Mouse (Mus musculus) midbrain, postnatal 0 days (tissue): ENCODE results near the gene Anks3. TPM values are rescaled to one million over a fixed set of nuclear protein-coding genes. Genes with fewer than 3 reads are reported as not detected.

Experiments used
- ATAC-seq: fragments of 200-750 bp; cut with Nextera tagmentation; 2 replicates; pipeline ENCODE4 v1.8.0; 2017; ENCODE audit warnings: moderate number of reproducible peaks, mild to moderate bottlenecking, moderate TSS enrichment, moderate library complexity; ENCODE audit not compliant: low FRiP score
- DNase-seq: peaks from one replicate; pipeline ENCODE4 v3.0.0-alpha.2; 2015; ENCODE audit warnings: low spot score
- H3K27ac ChIP-seq: fragments of 300-500 bp; sonication (generic); 2 replicates; pipeline ENCODE4 v1.5.1; 2014; ENCODE audit warnings: low read depth, mild to moderate bottlenecking, low read length, mixed read lengths
- H3K27me3 ChIP-seq: fragments of 300-500 bp; sonication (generic); 2 replicates; pipeline ENCODE4 v1.6.1; 2014; ENCODE audit warnings: low read length, control low read depth, mixed read lengths; ENCODE audit not compliant: insufficient read depth
- H3K36me3 ChIP-seq: fragments of 300-500 bp; sonication (generic); 2 replicates; pipeline ENCODE4 v1.6.1; 2014; ENCODE audit warnings: low read length, control low read depth, mixed read lengths; ENCODE audit not compliant: insufficient read depth
- H3K4me1 ChIP-seq: fragments of 300-500 bp; sonication (generic); 2 replicates; pipeline ENCODE4 v1.6.1; 2014; ENCODE audit warnings: mild to moderate bottlenecking, control low read depth, antibody characterized with exemption, low read length, mixed read lengths; ENCODE audit not compliant: insufficient read depth
- H3K4me2 ChIP-seq: fragments of 300-500 bp; sonication (generic); 2 replicates; pipeline ENCODE4 v1.6.1; 2014; ENCODE audit warnings: low read depth, mild to moderate bottlenecking, low read length, mixed read lengths; ENCODE audit not compliant: poor library complexity, severe bottlenecking
- H3K4me3 ChIP-seq: fragments of 300-500 bp; sonication (generic); 2 replicates; pipeline ENCODE4 v1.5.1; 2014; ENCODE audit warnings: low read depth, mild to moderate bottlenecking, low read length, moderate library complexity
- H3K9ac ChIP-seq: fragments of 300-500 bp; sonication (generic); replicated peaks from 2 replicates; pipeline ENCODE4 v1.6.1; 2014; ENCODE audit warnings: mild to moderate bottlenecking, low read length, moderate library complexity, mixed read lengths; ENCODE audit not compliant: poor library complexity, severe bottlenecking
- H3K9me3 ChIP-seq: fragments of 300-500 bp; sonication (generic); 2 replicates; pipeline ENCODE4 v1.6.1; 2016; ENCODE audit warnings: low read length, control low read depth
- CTCF ChIP-seq: IDR thresholded peaks from 2 replicates; pipeline ENCODE4 v1.5.1; 2016; ENCODE audit warnings: antibody characterized with exemption, mild to moderate bottlenecking
- WGBS: fragments of 180-500 bp; shearing (Covaris S2); extraction: QIAGEN DNeasy Blood & Tissue Kit; methylation state at CpG from one replicate; pipeline ENCODE4 v1.1.7; 2014; 5-methylcytosine and 5-hydroxymethylcytosine counted together
- polyA plus RNA-seq: library from polyadenylated mRNA; unstranded; fragments of >200 nt; fragmentation: Nextera tagmentation; extraction: Ambion mirVana; gene quantifications from 2 replicates; pipeline ENCODE4 v1.2.1, GENCODE M21; 2015
- total RNA-seq: library from RNA; depleted of rRNA; stranded (reverse); fragments of >200 nt; gene quantifications from 2 replicates; pipeline ENCODE4 v1.2.3, GENCODE M21; 2014

Anks3 gene
- total and polyA plus RNA-seq, 2 experiments from 2014 or later, result 36.7 to 44.3 TPM

DNA sequence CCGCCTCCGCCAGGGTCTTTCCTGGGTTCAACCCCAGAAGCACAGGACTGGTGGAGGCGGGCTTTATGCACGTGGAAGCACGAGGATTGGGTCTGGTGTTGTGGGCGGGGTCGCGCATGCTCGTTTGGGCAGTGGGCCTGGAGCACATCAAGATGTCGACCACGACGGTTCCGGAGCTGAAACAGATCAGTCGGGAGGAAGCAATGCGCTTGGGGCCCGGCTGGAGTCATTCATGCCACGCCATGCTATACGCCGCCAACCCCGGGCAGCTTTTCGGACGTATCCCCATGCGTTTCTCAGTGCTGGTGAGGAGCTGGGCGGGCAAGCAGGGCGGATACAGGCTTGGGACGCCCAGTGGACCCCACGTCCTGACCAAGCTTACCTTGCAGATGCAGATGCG, 25.0 kb downstream of the Anks3 start:
- peak; percentile 97 for DNase-seq
- Histone ChIP-seq H3K9me3 (no peaks in the 10 kb centered on the region), H3K4me3 (peak overlapping the region; percentile 82), H3K27me3 (no peaks in the 10 kb centered on the region), H3K4me2 (peak overlapping the region; percentile 56), H3K9ac (peak overlapping the region; percentile 97), H3K36me3 (peaks cover 67% of the 10 kb centered on the region), H3K4me1 (peaks cover 5% of the 10 kb centered on the region; the same call in 1 of the 2 replicates), H3K27ac (peak overlapping the region; percentile 94)
- WGBS, result under 1% methylated on average over 28 of the region's 28 CpGs
- ATAC-seq, result peak; percentile 94
- TF ChIP-seq CTCF, result no peak

DNA sequence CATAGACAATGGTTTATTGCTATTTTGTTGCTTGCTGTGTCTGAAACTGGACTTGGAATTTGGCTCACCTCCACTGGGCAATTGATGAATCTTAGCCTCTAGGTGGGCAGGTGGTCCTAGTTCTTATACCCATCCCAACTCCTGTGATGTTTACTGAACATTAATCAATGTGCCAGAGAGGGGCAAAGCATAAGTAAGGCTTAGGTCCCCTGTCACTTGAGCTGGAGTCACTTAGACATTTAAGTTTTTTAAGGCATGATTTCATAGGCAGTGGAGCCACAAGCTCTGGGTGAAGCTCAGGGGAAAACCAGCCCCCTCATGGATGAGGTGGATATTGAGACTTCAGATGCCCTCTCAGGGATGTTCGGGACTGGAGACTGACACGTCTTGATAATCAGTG, 25.5 kb downstream of the Anks3 start, which contains the start of gene Nudt16l1:
Nudt16l1 (plus strand) TSS at position 301 of the 400 bp plus-strand sequence.
- Histone ChIP-seq H3K4me1 (peaks cover 5% of the 10 kb centered on the region; the same call in 1 of the 2 replicates), H3K9me3 (no peaks in the 10 kb centered on the region), H3K4me2 (peak within 1 kb of the TSS; percentile 56), H3K36me3 (peaks cover 69% of the 10 kb centered on the region), H3K9ac (peak within 1 kb of the TSS; percentile 97), H3K27ac (peak within 1 kb of the TSS; percentile 94), H3K27me3 (no peaks in the 10 kb centered on the region), H3K4me3 (peak within 1 kb of the TSS; percentile 82)
- TF ChIP-seq CTCF, result no peak
- no peak for DNase-seq
- 4% methylated on average over 2 of the region's 2 CpGs for WGBS
- no peak for ATAC-seq

DNA sequence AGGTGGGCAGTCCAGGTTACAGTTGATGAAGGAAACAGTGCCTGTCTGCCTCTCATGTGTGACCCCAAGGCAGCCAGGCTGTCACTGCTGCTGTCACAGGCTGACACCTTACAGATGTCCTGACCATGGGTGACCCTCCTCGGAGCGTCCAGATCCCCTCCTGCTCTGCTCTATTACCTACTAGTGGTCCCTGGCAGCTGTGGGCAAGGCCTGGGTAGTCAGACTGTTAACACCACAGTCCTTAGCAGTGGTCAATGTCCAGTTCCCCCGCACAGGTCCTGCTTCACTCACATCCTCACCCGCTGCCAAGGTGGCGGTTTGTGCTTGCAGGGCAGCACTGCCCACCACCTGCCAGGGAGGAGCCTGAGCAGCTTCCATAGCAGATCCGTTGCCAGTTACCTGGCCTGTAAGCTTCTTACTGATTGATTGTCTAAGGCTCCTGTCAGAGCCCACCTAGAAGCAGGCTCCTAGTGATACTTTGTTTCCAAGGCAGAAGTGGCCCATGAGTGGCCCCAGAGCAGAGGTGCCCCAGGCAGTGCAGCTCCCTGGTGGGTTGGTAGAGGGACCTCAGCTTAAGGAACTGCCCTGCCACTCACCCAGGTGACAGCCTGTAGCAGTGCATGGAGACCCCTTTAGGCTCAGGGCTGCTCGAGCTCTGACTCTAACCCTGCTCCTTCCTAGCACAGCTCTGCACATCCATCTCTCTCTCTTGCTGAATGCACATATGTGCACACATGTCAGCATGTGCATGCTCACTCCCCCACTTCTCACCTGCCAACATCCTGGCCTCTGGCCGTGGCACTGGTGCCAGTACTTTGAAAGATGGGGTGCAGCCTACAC, 26.4 kb downstream of the Anks3 start:
- H3K4me2 ChIP-seq, result no peak overlapping the region
- no peak overlapping the region for H3K27ac ChIP-seq
- TF ChIP-seq CTCF, result no peak
- H3K4me3 ChIP-seq, result no peak overlapping the region
- 93% methylated on average over 8 of the region's 8 CpGs for WGBS
- ATAC-seq, result no peak
- H3K4me1 ChIP-seq, result peaks cover 5% of the 10 kb centered on the region; the same call in 1 of the 2 replicates
- H3K9ac ChIP-seq, result no peak overlapping the region
- H3K36me3 ChIP-seq, result peaks cover 72% of the 10 kb centered on the region
- H3K27me3 ChIP-seq, result no peaks in the 10 kb centered on the region
- H3K9me3 ChIP-seq, result no peaks in the 10 kb centered on the region
- DNase-seq, result no peak

DNA sequence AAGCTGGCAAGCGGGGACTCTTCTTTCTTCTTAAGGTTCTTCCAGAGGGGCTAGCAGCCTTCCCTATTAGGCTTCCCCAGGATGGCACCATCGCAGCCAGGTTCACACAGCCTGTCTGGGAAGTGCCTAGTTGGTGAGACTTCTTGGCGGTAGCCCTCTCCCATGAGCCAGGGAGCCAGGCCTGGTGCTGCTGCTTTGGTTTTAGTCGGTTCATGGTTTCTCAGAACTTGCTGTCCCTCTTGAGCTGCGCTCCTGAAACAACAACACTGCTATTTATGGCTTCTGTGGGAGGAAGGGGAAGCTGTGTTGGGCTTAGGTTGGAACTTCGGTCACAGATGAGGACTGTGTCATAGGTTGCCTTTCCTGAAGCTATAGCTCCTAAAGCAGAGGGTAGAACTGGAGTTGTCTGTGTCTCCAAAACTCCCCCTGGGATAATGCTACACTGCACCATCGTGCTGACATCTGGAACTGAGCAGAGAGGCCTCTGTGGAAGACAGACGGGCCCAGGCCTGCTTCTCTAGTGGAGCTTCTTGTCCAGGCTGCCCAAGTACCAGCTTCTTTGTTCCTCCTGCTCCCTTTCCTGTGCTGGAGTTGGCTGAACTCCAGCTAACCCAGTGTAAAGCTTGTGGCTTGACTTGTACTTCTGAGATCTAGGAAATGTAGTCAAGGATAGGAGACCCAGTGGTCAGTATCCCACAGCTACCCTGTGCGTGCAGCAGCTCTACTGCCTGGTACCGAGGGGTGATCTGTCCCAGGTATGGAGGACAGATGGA, 27.9 kb downstream of the Anks3 start:
- Histone ChIP-seq H3K4me2 (no peak overlapping the region), H3K4me3 (no peak overlapping the region), H3K27ac (no peak overlapping the region), H3K36me3 (peaks cover 69% of the 10 kb centered on the region), H3K9me3 (no peaks in the 10 kb centered on the region), H3K4me1 (peaks cover 5% of the 10 kb centered on the region; the same call in 1 of the 2 replicates), H3K27me3 (no peaks in the 10 kb centered on the region), H3K9ac (no peak overlapping the region)
- no peak for TF ChIP-seq CTCF
- DNase-seq (no peak), ATAC-seq (no peak)
- WGBS, result 88% methylated on average over 10 of the region's 10 CpGs

DNA sequence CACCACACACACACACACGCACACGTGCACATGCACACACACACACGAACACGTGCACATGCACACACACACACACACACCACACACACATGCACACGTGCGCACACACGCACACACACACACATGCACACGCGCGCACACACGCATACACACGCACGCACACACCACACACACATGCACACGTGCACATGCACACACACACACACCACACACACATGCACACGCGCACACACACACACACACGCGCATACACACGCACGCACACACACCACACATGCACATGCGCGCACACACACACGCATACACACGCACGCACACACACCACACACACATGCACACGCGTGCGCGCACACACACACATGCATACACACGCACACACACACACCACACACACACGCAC, 28.6 kb downstream of the Anks3 start:
- no peak for ATAC-seq
- no peaks in the 10 kb centered on the region for H3K27me3 ChIP-seq
- no peak overlapping the region for H3K4me3 ChIP-seq
- WGBS, result 97% methylated on average over 31 of the region's 31 CpGs
- H3K27ac ChIP-seq, result no peak overlapping the region
- H3K36me3 ChIP-seq, result peaks cover 69% of the 10 kb centered on the region
- H3K4me2 ChIP-seq, result no peak overlapping the region
- TF ChIP-seq CTCF, result no peak
- no peak for DNase-seq
- no peaks in the 10 kb centered on the region for H3K9me3 ChIP-seq
- H3K4me1 ChIP-seq, result peaks cover 5% of the 10 kb centered on the region; the same call in 1 of the 2 replicates
- H3K9ac ChIP-seq, result no peak overlapping the region
